Mouse (Mus musculus) C2C12 (cell line): ENCODE results near the gene Fam114a1. TPM values are rescaled to one million over a fixed set of nuclear protein-coding genes. Genes with fewer than 3 reads are reported as not detected.

ENCODE experiments used
- H3K27me3 ChIP-seq: one replicate; pipeline ENCODE4 v1.6.1; 2011; ENCODE audit not compliant: control insufficient read depth, insufficient read depth, insufficient read length
- H3K36me3 ChIP-seq: one replicate; pipeline ENCODE4 v1.6.1; 2011; ENCODE audit not compliant: control insufficient read depth, insufficient read depth
- H3K4me3 ChIP-seq: one replicate; pipeline ENCODE4 v1.5.1; 2011; ENCODE audit warnings: mild to moderate bottlenecking, control low read depth; ENCODE audit not compliant: poor library complexity, insufficient read depth, severe bottlenecking
- H3K79me2 ChIP-seq: one replicate; pipeline ENCODE4 v1.6.1; 2011; ENCODE audit not compliant: control insufficient read depth, insufficient read depth
- H3K79me3 ChIP-seq: one replicate; pipeline ENCODE4 v1.6.1; 2011; ENCODE audit warnings: low read depth, control low read depth
- H3ac ChIP-seq: one replicate; pipeline ENCODE3; 2011; ENCODE audit warnings: low read depth; ENCODE audit not compliant: control insufficient read depth, insufficient read length
- CEBPB ChIP-seq: IDR thresholded peaks from one replicate; pipeline ENCODE4 v1.6.1; 2011; ENCODE audit warnings: low read depth, mild to moderate bottlenecking, control low read depth, moderate library complexity
- CTCF ChIP-seq: IDR thresholded peaks from one replicate; pipeline ENCODE4 v1.5.1; 2011; ENCODE audit not compliant: control insufficient read depth, insufficient read depth, insufficient read length
- FOSL1 ChIP-seq: IDR thresholded peaks from one replicate; pipeline ENCODE4 v1.8.0; 2011; ENCODE audit warnings: mild to moderate bottlenecking, low read length; ENCODE audit not compliant: poor library complexity, insufficient read depth, severe bottlenecking
- MAX ChIP-seq: IDR thresholded peaks from one replicate; pipeline ENCODE4 v1.6.1; 2011; ENCODE audit warnings: mild to moderate bottlenecking, control low read depth
- MYOD1 ChIP-seq: IDR thresholded peaks from one replicate; pipeline ENCODE4 v1.6.1; 2011; ENCODE audit warnings: low read depth; ENCODE audit not compliant: control insufficient read depth, insufficient read length
- MYOG ChIP-seq: IDR thresholded peaks from one replicate; pipeline ENCODE4 v1.6.1; 2011; ENCODE audit not compliant: control insufficient read depth, insufficient read length; ENCODE audit errors: extremely low read depth
- USF1 ChIP-seq: IDR thresholded peaks from one replicate; pipeline ENCODE4 v1.6.1; 2011; ENCODE audit warnings: low read depth, mild to moderate bottlenecking, control low read depth, moderate library complexity
- polyA plus RNA-seq: library from polyadenylated mRNA; unstranded; fragments of >200 nt; fragmentation: generic; extraction: Trizol; gene quantifications from one replicate; pipeline ENCODE4 v1.2.1, GENCODE M21; 2012; ENCODE audit warnings: missing spikeins

The Fam114a1 gene
- polyA plus RNA-seq, 1 experiment: 14.0 TPM

GRCm38 (mm10) chr5:65011901-65012573 is 42.2 kb downstream of the Fam114a1 start:
- TF ChIP-seq CTCF: no peak
- TF ChIP-seq MYOD1: no peak
- no peak for TF ChIP-seq FOSL1
- no peak for TF ChIP-seq USF1
- TF ChIP-seq MYOG: no peak
- TF ChIP-seq CEBPB: no peak
- no peak for TF ChIP-seq MAX
- no peak overlapping the region for H3K4me3 ChIP-seq
- no peaks in the 10 kb centered on the region for H3K27me3 ChIP-seq
- no peak overlapping the region for H3ac ChIP-seq
- peaks cover 36% of the 10 kb centered on the region for H3K36me3 ChIP-seq
- no peaks in the 10 kb centered on the region for H3K79me3 ChIP-seq
- H3K79me2 ChIP-seq: no peaks in the 10 kb centered on the region

GRCm38 (mm10) chr5:65015508-65015907 is 45.6 kb downstream of the Fam114a1 start:
- Histone ChIP-seq H3K4me3 (no peak overlapping the region), H3K79me3 (no peaks in the 10 kb centered on the region), H3K79me2 (no peaks in the 10 kb centered on the region), H3K36me3 (peaks cover 26% of the 10 kb centered on the region), H3K27me3 (no peaks in the 10 kb centered on the region), H3ac (no peak overlapping the region)
- TF ChIP-seq MYOD1: no peak
- no peak for TF ChIP-seq MAX
- TF ChIP-seq USF1: no peak

GRCm38 (mm10) chr5:65019109-65019508 is 49.2 kb downstream of the Fam114a1 start:
- TF ChIP-seq USF1: no peak
- TF ChIP-seq MYOG: no peak
- Histone ChIP-seq H3K36me3 (peaks cover 26% of the 10 kb centered on the region), H3K27me3 (no peaks in the 10 kb centered on the region)

GRCm38 (mm10) chr5:65019823-65020222 is 50.0 kb downstream of the Fam114a1 start:
- Histone ChIP-seq H3K4me3 (no peak overlapping the region), H3K36me3 (peaks cover 26% of the 10 kb centered on the region), H3K27me3 (no peaks in the 10 kb centered on the region), H3K79me2 (no peaks in the 10 kb centered on the region), H3K79me3 (no peaks in the 10 kb centered on the region), H3ac (no peak overlapping the region)
- TF ChIP-seq MAX (no peak), MYOG (no peak), MYOD1 (no peak), FOSL1 (no peak), CEBPB (no peak), USF1 (no peak), CTCF (no peak)

More at GRCm38 (mm10) chr5:65019109-65019508, 49.2 kb downstream of the Fam114a1 start:
- Histone ChIP-seq H3K79me3 (no peaks in the 10 kb centered on the region), H3ac (no peak overlapping the region), H3K79me2 (no peaks in the 10 kb centered on the region), H3K4me3 (no peak overlapping the region)

GRCm38 (mm10) chr5:65022006-65022405 is 52.1 kb downstream of the Fam114a1 start:
- no peak overlapping the region for H3ac ChIP-seq
- H3K79me2 ChIP-seq: no peaks in the 10 kb centered on the region
- no peak overlapping the region for H3K4me3 ChIP-seq
- H3K36me3 ChIP-seq: peaks cover 19% of the 10 kb centered on the region
- no peaks in the 10 kb centered on the region for H3K27me3 ChIP-seq
- H3K79me3 ChIP-seq: no peaks in the 10 kb centered on the region
- TF ChIP-seq FOSL1 (no peak), MYOG (no peak), CEBPB (no peak), MAX (no peak), USF1 (no peak), CTCF (no peak), MYOD1 (no peak)

- Histone ChIP-seq H3K36me3 (peaks cover 22% of the 10 kb centered on the region), H3K4me3 (no peak overlapping the region), H3K27me3 (no peaks in the 10 kb centered on the region), H3K79me2 (no peaks in the 10 kb centered on the region), H3ac (no peak overlapping the region), H3K79me3 (no peaks in the 10 kb centered on the region)
- TF ChIP-seq USF1 (no peak), CTCF (no peak), FOSL1 (no peak), MYOG (no peak), MAX (no peak), MYOD1 (no peak), CEBPB (no peak)
Measured at GRCm38 (mm10) chr5:65024641-65025040, 54.8 kb downstream of the Fam114a1 start.
